Mouse (Mus musculus): Measurements from ENCODE around the gene Rab3b. TPM values are rescaled to one million over a fixed set of nuclear protein-coding genes. Genes with fewer than 3 reads are reported as not detected.
"Not testable (repeated sequence)": the region's sequence is repeated elsewhere in the genome, so short reads cannot be mapped to it uniquely, and the experiment has no call there.

The Rab3b gene
- polyA plus RNA-seq, 1 experiment from 2014 or later: 7.2 TPM

GRCm38 (mm10) chr4:108927945-108928344 lies 49.1 kb downstream of the Rab3b start:
- H3K27me3 ChIP-seq (replicated peaks); H3K4me2 ChIP-seq; ATAC-seq (ENCODE audit: insufficient number of reproducible peaks, low FRiP score); H3K4me3 ChIP-seq; H3K9me3 ChIP-seq (replicated peaks); H3K9ac ChIP-seq; H3K36me3 ChIP-seq; H3K4me1 ChIP-seq (replicated peaks); H3K27ac ChIP-seq (ENCODE audit: poor library complexity, severe bottlenecking): not testable (repeated sequence)
- WGBS: 80% methylated on average over 9 of the region's 9 CpGs

- Histone ChIP-seq H3K27ac (ENCODE audit: poor library complexity, severe bottlenecking) (no peak overlapping the region), H3K4me1 (replicated peaks) (no peaks in the 10 kb centered on the region), H3K36me3 (no peaks in the 10 kb centered on the region), H3K4me3 (no peak overlapping the region), H3K4me2 (no peak overlapping the region), H3K9ac (no peak overlapping the region), H3K27me3 (replicated peaks) (no peaks in the 10 kb centered on the region), H3K9me3 (replicated peaks) (no peaks in the 10 kb centered on the region)
- ATAC-seq (ENCODE audit: insufficient number of reproducible peaks, low FRiP score): no peak
- WGBS: 68% methylated on average over 1 of the region's 1 CpGs
Measured at GRCm38 (mm10) chr4:108933163-108933562, 54.3 kb downstream of the Rab3b start.

- 87% methylated on average over 4 of the region's 4 CpGs for WGBS
Measured at GRCm38 (mm10) chr4:108934856-108935255, 56.0 kb downstream of the Rab3b start.

DNA sequence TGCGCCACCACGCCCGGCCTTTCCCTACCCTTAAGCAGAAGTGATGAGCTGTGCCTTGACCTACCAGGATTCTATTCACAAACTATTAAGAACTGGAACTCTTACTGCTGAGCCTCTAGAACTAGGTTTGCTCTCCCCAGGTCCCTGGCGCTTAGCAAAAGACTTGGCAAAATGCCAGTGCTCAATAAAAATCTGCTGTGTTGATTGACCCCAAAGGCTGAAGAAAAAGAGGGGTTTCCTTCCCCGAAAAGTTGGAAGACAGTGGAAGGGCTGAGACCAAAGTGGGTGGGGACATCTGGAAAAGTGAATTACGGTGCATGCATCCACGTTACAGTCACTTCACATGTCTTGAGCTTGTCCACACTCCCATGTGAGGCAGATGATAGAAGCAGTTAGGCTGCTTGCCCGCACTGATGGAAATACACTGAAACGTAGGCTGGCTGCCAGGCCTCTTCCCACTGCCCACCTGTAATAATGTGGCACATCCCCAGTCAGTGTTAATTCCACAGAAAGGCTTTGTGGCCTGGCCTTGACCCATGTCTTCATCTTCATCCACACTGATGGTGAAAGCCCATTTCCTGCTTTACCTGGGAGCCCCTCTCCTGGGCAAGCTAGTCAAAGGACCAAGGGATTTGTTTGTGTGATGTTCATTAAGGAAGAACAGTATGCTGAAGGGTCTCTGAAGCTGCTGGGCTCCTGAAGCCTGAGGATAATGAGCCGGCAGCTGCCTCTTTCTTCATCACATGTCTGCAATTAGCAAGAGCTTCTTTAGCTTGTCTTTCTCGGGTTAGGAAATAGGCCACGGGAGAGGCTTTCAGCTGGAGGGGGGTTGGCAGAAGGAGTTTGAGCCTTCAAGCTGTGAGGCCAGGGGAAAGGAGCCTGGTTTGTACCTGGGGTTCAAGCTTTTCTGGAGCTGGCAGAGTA lies 59.2 kb downstream of the Rab3b start:
- Histone ChIP-seq H3K36me3 (no peaks in the 10 kb centered on the region), H3K4me3 (no peak overlapping the region), H3K9ac (no peak overlapping the region), H3K9me3 (replicated peaks) (no peaks in the 10 kb centered on the region), H3K4me1 (replicated peaks) (no peaks in the 10 kb centered on the region), H3K27ac (ENCODE audit: poor library complexity, severe bottlenecking) (no peak overlapping the region), H3K4me2 (no peak overlapping the region), H3K27me3 (replicated peaks) (no peaks in the 10 kb centered on the region)
- no peak for ATAC-seq (ENCODE audit: insufficient number of reproducible peaks, low FRiP score)
- WGBS: 66% methylated on average over 12 of the region's 12 CpGs

More at GRCm38 (mm10) chr4:108934856-108935255, 56.0 kb downstream of the Rab3b start:
- Histone ChIP-seq H3K36me3 (no peaks in the 10 kb centered on the region), H3K9ac (no peak overlapping the region), H3K4me3 (no peak overlapping the region), H3K4me2 (no peak overlapping the region), H3K4me1 (replicated peaks) (no peaks in the 10 kb centered on the region), H3K9me3 (replicated peaks) (no peaks in the 10 kb centered on the region), H3K27ac (ENCODE audit: poor library complexity, severe bottlenecking) (no peak overlapping the region), H3K27me3 (replicated peaks) (no peaks in the 10 kb centered on the region)
- no peak for ATAC-seq (ENCODE audit: insufficient number of reproducible peaks, low FRiP score)

DNA sequence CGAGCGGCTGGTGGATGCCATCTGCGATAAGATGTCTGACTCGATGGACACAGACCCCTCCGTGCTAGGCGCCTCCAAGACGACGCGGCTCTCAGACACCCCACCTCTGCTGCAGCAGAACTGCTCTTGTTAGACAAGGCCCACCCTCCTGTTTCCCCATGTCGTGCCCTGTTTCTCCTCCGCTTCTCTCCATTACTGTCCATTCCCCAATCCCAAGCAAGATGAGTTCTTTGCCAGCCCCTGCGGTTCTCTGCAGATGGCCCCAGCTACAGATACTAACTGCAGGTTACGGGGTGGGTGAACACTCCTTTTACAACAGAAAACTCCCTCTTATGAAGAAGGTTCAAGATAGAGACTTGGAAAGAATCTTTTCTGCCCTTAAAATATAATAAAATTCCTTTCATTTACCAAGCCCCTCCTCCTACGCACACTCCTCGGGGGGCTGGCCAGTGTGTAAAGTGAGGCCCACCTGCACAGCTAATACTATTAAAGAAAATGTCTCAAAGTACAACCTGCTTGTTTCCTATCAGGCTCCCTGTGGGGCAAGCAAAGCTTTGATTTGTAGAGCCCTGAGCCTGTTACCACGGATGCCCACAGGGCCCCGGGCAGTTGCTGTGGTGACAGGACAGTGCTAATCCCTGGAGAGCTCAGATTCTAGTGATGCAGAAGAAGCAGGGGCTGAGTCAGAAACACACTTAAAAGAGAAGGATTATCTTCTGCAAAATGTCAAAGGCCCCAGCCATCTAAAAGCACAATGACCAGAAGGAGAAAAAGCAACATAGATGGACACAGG lies 62.0 kb downstream of the Rab3b start:
- no peak overlapping the region for H3K9ac ChIP-seq
- H3K9me3 ChIP-seq (replicated peaks): no peaks in the 10 kb centered on the region
- no peaks in the 10 kb centered on the region for H3K4me1 ChIP-seq (replicated peaks)
- no peak overlapping the region for H3K4me2 ChIP-seq
- H3K36me3 ChIP-seq: no peaks in the 10 kb centered on the region
- no peak for ATAC-seq (ENCODE audit: insufficient number of reproducible peaks, low FRiP score)
- no peak overlapping the region for H3K27ac ChIP-seq (ENCODE audit: poor library complexity, severe bottlenecking)
- no peak overlapping the region for H3K4me3 ChIP-seq
- WGBS: 76% methylated on average over 17 of the region's 17 CpGs
- H3K27me3 ChIP-seq (replicated peaks): no peaks in the 10 kb centered on the region

DNA sequence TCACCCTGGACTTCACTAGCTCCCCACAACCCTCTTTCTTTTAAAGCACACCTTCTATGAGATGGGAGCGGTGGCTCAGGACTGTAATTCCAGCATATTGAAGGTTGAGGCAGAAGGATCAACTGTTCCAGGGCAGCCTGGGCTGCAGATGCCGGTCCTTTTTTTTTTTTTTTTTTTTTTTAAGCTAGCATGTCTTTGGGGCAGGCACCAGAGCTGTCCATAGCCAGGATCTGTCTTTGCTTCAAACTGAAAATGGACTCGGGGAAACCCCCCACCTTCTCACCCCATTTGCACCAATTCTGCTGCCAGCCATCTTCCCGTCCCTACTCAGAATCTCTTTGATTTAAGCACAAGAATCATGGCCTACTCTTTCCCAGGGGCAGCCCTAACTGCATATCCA lies 63.3 kb downstream of the Rab3b start:
- H3K27ac ChIP-seq (ENCODE audit: poor library complexity, severe bottlenecking): no peak overlapping the region
- H3K36me3 ChIP-seq: no peaks in the 10 kb centered on the region
- no peak overlapping the region for H3K9ac ChIP-seq
- WGBS: 68% methylated on average over 4 of the region's 4 CpGs
- no peak overlapping the region for H3K4me3 ChIP-seq
- no peak overlapping the region for H3K4me2 ChIP-seq
- ATAC-seq (ENCODE audit: insufficient number of reproducible peaks, low FRiP score): no peak
- no peaks in the 10 kb centered on the region for H3K4me1 ChIP-seq (replicated peaks)
- no peaks in the 10 kb centered on the region for H3K9me3 ChIP-seq (replicated peaks)
- no peaks in the 10 kb centered on the region for H3K27me3 ChIP-seq (replicated peaks)

DNA sequence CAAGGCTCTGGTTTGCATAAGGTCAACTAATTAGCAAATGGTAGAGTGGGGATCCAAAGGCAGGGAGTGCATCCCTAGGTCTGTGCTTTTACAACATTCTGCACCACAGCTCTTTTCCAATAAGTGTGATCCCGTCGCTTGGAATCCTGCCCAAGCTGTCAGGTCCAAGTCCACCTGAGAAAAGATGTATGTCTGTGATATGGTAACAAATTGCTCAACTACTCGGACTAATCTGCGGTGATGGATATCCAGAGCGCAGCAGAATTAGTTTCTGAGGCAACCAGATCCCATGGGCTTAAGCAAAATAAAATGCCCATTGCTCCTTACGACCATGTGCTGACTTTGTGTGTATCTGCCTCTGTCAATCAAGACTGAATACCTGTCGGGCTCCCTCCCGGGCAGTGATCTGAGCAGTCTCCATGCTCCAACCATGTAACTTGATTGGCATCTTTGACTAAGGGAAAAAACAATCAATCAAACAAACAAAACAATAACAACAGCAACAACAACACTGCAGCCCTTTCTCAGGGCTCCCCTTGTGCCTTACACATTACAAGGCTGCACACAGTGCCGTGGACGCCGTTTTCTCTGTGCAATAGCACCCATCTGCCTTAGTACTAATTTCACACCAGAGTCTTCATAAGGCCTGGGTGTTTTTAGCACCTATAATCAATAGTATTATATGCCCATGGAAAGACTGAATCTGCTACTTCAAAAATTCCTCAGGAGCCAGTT lies 64.3 kb downstream of the Rab3b start:
- Histone ChIP-seq H3K4me3 (no peak overlapping the region), H3K27me3 (replicated peaks) (no peaks in the 10 kb centered on the region), H3K4me1 (replicated peaks) (no peaks in the 10 kb centered on the region), H3K9ac (no peak overlapping the region), H3K9me3 (replicated peaks) (no peaks in the 10 kb centered on the region), H3K4me2 (no peak overlapping the region), H3K27ac (ENCODE audit: poor library complexity, severe bottlenecking) (no peak overlapping the region), H3K36me3 (no peaks in the 10 kb centered on the region)
- ATAC-seq (ENCODE audit: insufficient number of reproducible peaks, low FRiP score): no peak
- 80% methylated on average over 11 of the region's 11 CpGs for WGBS

- no peaks in the 10 kb centered on the region for H3K27me3 ChIP-seq (replicated peaks)
- H3K9ac ChIP-seq: no peak overlapping the region
- no peaks in the 10 kb centered on the region for H3K9me3 ChIP-seq (replicated peaks)
- H3K4me3 ChIP-seq: no peak overlapping the region
- H3K27ac ChIP-seq (ENCODE audit: poor library complexity, severe bottlenecking): no peak overlapping the region
- 83% methylated on average over 7 of the region's 7 CpGs for WGBS
- no peaks in the 10 kb centered on the region for H3K36me3 ChIP-seq
- H3K4me2 ChIP-seq: no peak overlapping the region
- no peak for ATAC-seq (ENCODE audit: insufficient number of reproducible peaks, low FRiP score)
- H3K4me1 ChIP-seq (replicated peaks): no peaks in the 10 kb centered on the region
Measured at GRCm38 (mm10) chr4:108949168-108949567, 70.3 kb downstream of the Rab3b start.

GRCm38 (mm10) chr4:108950201-108950600 lies 71.3 kb downstream of the Rab3b start:
- WGBS: 84% methylated on average over 1 of the region's 1 CpGs
- H3K4me3 ChIP-seq: no peak overlapping the region
- no peaks in the 10 kb centered on the region for H3K4me1 ChIP-seq (replicated peaks)
- no peaks in the 10 kb centered on the region for H3K9me3 ChIP-seq (replicated peaks)
- no peak overlapping the region for H3K9ac ChIP-seq
- ATAC-seq (ENCODE audit: insufficient number of reproducible peaks, low FRiP score): no peak
- no peak overlapping the region for H3K4me2 ChIP-seq
- H3K36me3 ChIP-seq: no peaks in the 10 kb centered on the region
- H3K27ac ChIP-seq (ENCODE audit: poor library complexity, severe bottlenecking): no peak overlapping the region
- no peaks in the 10 kb centered on the region for H3K27me3 ChIP-seq (replicated peaks)

- Histone ChIP-seq H3K9me3 (replicated peaks) (no peaks in the 10 kb centered on the region), H3K4me1 (replicated peaks) (no peaks in the 10 kb centered on the region), H3K9ac (no peak overlapping the region), H3K27me3 (replicated peaks) (no peaks in the 10 kb centered on the region), H3K36me3 (no peaks in the 10 kb centered on the region), H3K27ac (ENCODE audit: poor library complexity, severe bottlenecking) (no peak overlapping the region), H3K4me2 (no peak overlapping the region), H3K4me3 (no peak overlapping the region)
- WGBS: 85% methylated on average over 4 of the region's 4 CpGs
- no peak for ATAC-seq (ENCODE audit: insufficient number of reproducible peaks, low FRiP score)
Measured at GRCm38 (mm10) chr4:108951663-108952062, 72.8 kb downstream of the Rab3b start.

- Histone ChIP-seq H3K9ac (no peak overlapping the region), H3K4me3 (no peak overlapping the region), H3K4me1 (replicated peaks) (no peaks in the 10 kb centered on the region), H3K27ac (ENCODE audit: poor library complexity, severe bottlenecking) (no peak overlapping the region), H3K4me2 (no peak overlapping the region), H3K36me3 (no peaks in the 10 kb centered on the region), H3K27me3 (replicated peaks) (no peaks in the 10 kb centered on the region), H3K9me3 (replicated peaks) (no peaks in the 10 kb centered on the region)
- no peak for ATAC-seq (ENCODE audit: insufficient number of reproducible peaks, low FRiP score)
- WGBS: 79% methylated on average over 3 of the region's 3 CpGs
Measured at GRCm38 (mm10) chr4:108959696-108960095, 80.8 kb downstream of the Rab3b start.
